Mouse (Mus musculus) heart, adult 2 months (tissue): Measurements from ENCODE around the gene Irf2.

Source experiments
- CTCF ChIP-seq: fragments of 200-600 bp; IDR thresholded peaks from 2 replicates; pipeline ENCODE4 v1.8.1; 2022; ENCODE audit warnings: antibody characterized with exemption, mild to moderate bottlenecking, moderate library complexity
- EP300 ChIP-seq: fragments of 200-500 bp; IDR thresholded peaks from 2 replicates; pipeline ENCODE4 v1.6.1; 2011; ENCODE audit warnings: low read depth, low read length, control low read depth; ENCODE audit not compliant: insufficient read depth
- POLR2A ChIP-seq: fragments of 200-500 bp; IDR thresholded peaks from 2 replicates; pipeline ENCODE4 v1.6.1; 2011; ENCODE audit warnings: mild to moderate bottlenecking, low read depth, low read length, control low read depth; ENCODE audit not compliant: insufficient read depth

- no peak for TF ChIP-seq CTCF
- TF ChIP-seq POLR2A = no peak
- no peak for TF ChIP-seq EP300
Measured at GRCm38 (mm10) chr8:46801153-46801684, 61.7 kb downstream of the Irf2 start.
